Mouse (Mus musculus): ENCODE data around the gene Fam168b.

Gene Fam168b

GRCm38 (mm10) chr1:34850343-34851136 is 7.7 kb upstream of the Fam168b start:
- no peak for DNase-seq

GRCm38 (mm10) chr1:34849745-34850342 is 7.0 kb upstream of the Fam168b start, which contains the start of gene Plekhb2:
Gene Plekhb2, plus strand, starts transcription at chr1:34849976.
- peak; percentile 88 to 90 for DNase-seq

GRCm38 (mm10) chr1:34847070-34847469 is 4.2 kb upstream of the Fam168b start:
- DNase-seq: no peak

- DNase-seq: peak; percentile 72 to 73
Measured at GRCm38 (mm10) chr1:34842389-34842861, 440 bp downstream of the Fam168b start.

GRCm38 (mm10) chr1:34841709-34842388 is 1.0 kb downstream of the Fam168b start:
- no peak for DNase-seq

- no peak for DNase-seq
Measured at GRCm38 (mm10) chr1:34839241-34839640, 3.6 kb downstream of the Fam168b start.

- DNase-seq: no peak
Measured at GRCm38 (mm10) chr1:34837951-34838689, 4.7 kb downstream of the Fam168b start.

- no peak for DNase-seq
Measured at GRCm38 (mm10) chr1:34834904-34835303, 8.0 kb downstream of the Fam168b start.

- DNase-seq: no peak
Measured at GRCm38 (mm10) chr1:34831381-34831780, 11.5 kb downstream of the Fam168b start.

GRCm38 (mm10) chr1:34830934-34831333 is 11.9 kb downstream of the Fam168b start:
- no peak for DNase-seq

GRCm38 (mm10) chr1:34828528-34829294 is 14.2 kb downstream of the Fam168b start:
- DNase-seq: no peak

- no peak for DNase-seq
Measured at GRCm38 (mm10) chr1:34827900-34828299, 15.0 kb downstream of the Fam168b start.

- no peak for DNase-seq
Measured at GRCm38 (mm10) chr1:34825909-34826308, 17.0 kb downstream of the Fam168b start.

- no peak for DNase-seq
Measured at GRCm38 (mm10) chr1:34824208-34824607, 18.7 kb downstream of the Fam168b start.

- no peak for DNase-seq
Measured at GRCm38 (mm10) chr1:34823353-34823752, 19.5 kb downstream of the Fam168b start.

GRCm38 (mm10) chr1:34822746-34823145 is 20.1 kb downstream of the Fam168b start:
- DNase-seq: no peak

GRCm38 (mm10) chr1:34822003-34822402 is 20.9 kb downstream of the Fam168b start:
- DNase-seq: no peak

GRCm38 (mm10) chr1:34821411-34821810 is 21.5 kb downstream of the Fam168b start:
- DNase-seq: no peak

GRCm38 (mm10) chr1:34819225-34819910 is 23.5 kb downstream of the Fam168b start:
- no peak for DNase-seq

GRCm38 (mm10) chr1:34815843-34816242 is 27.0 kb downstream of the Fam168b start:
- no peak for DNase-seq

Data from thymus, postnatal 36 days (tissue).